Mouse (Mus musculus) gastrocnemius, postnatal 4 days (tissue): ENCODE results near the gene Hmcn1. TPM values are rescaled to one million over a fixed set of nuclear protein-coding genes. Genes with fewer than 3 reads are reported as not detected.
A peak's percentile ranks its signal among the peaks of the same experiment; 100 is the strongest.

Experiments
- DNase-seq, 2 experiments: peaks; one replicate each; pipeline ENCODE4 v3.0.0; 2021 to 2022; ENCODE audit warnings: low spot score in 2 of 2, mixed read lengths in 2 of 2
- total RNA-seq, 2 experiments: library from RNA; stranded (reverse); gene quantifications; 2 replicates each; pipeline ENCODE4 v1.2.3; 2021

Gene Hmcn1
- total RNA-seq, 2 experiments from 2014 or later, result 13.6 to 16.2 TPM

DNA sequence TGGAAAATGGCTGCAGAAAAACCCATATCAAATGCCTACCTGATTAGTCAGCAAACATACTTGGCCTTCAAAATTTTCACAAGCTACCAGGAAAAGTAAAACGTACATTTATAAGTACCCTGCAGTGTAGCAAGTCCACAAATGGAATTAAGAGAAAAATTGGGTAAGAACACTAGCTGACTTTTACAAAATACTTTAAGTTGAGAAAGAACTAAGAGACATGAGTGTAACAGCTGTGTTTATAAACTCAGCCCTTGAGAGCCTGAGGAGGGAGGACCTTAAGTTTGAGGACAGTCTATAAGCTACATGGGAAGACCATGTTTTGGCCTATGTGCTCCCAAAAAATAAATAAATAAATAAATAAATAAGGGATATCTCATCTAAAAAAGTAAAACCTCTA is 107.0 kb downstream of the Hmcn1 start:
- DNase-seq, result no peak

DNA sequence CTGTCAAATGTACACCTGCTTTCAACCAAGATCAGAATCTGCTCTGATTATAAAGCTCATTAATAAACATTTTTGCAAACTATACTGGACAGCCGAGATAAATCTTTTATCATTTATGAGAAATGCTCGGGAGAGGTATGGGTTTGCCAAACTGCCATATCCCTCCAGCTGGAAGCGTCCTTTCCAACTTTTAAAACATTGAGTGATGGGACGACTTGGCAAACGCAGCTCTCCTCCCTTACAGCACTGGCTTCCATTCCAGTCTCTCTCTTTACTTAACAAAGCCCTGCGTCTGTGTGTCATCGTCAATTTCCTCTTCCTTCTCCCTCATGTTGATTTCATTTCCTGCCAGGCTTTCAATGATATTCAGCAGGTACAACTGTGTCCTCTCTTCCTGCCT is 114.8 kb downstream of the Hmcn1 start:
- DNase-seq, result no peak

DNA sequence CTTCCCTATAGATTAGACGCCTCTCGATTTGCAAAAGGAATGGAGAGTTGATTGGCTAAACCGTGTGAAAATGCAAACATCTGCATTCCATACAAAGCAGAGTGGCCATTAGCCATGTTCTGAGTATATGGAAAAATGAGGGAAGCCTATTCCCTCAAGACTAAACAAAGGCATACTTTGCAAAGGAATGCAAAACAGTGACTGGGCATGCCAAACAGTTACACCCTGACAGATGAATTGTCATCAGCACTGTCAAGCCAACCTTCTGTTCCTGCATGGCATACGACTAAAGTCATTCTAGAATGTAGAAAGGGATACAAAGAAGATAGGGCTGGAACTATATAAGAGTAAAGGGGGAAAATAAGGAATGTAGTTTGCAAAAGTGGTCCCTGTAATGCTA is 115.3 kb downstream of the Hmcn1 start:
- DNase-seq, result no peak

DNA sequence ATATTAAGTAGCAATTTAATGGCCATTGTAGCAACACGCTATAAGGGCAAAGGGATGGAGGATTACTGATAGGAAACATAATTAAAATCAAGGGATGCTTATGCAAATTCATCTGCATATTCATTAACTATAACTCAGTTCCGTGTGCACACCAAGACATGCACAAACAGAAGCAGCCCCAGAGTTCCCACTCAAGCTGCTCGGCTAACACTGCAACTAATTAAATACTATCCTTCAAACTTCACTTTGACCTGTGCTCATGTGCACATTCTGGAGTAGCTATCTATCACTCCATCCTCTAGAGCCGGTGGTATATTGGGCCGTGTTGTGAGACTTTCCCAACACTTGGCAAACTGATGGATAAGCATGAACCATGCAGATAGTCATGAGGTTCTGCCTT is 119.2 kb downstream of the Hmcn1 start:
- DNase-seq, result no peak

DNA sequence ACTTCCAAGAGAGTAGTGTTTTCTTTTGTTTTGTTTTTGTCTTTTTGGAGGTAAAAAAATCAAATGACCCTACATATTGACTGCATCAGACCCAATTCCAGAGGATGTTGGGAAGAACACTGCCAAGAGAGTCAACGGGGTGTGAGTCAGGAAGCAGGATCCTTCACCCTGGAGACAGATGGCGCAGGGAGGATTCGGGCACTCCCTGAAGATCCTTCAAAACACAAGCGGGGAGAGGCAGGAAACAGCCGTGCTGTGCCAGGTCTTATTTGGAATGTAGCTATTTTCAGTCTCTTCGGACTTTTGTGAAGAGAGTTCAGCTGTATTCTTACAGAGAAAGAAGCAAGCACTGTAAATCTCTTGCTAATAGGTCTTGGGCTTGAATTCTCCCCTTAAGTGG is 120.0 kb downstream of the Hmcn1 start:
- peak in 1 of 2 experiments; percentile 22 for DNase-seq

DNA sequence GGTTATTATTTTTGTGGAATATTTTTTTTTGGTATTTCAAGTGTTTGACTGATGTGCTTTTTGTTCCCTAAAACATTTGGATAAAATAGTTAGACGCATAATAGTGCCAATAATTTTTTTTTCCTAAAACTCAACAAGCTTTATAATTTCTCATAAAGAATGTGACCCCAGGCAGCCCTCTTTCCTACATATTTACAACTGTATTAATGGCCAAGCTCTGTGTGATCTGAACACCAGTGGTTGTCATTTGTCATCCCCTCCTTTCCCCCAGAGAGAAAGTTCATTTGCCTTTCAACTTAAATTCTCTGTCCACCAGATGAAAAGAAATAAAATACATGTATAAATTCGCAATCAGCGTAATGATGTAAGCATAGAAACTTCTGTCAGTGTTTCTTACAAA is 121.1 kb downstream of the Hmcn1 start:
- DNase-seq, result no peak

DNA sequence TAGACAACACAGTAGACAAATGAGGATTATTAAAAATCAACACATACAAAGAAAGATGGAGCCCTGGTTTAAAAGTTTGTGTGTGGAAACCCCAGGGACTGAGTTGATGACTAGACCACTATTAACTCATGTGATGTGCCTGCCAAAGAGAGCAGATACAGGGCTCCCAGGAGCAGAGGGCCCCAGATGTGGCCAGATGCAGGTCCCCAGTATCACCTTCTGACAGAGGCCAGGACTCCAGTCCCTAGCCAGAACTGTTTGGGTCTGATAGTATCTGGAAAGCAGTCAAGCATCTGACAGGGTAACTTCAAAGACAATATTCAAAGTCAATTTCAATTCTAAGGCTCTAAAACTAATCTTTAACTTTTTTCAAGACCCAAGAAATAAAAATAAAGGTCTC is 124.0 kb downstream of the Hmcn1 start:
- DNase-seq, result no peak

DNA sequence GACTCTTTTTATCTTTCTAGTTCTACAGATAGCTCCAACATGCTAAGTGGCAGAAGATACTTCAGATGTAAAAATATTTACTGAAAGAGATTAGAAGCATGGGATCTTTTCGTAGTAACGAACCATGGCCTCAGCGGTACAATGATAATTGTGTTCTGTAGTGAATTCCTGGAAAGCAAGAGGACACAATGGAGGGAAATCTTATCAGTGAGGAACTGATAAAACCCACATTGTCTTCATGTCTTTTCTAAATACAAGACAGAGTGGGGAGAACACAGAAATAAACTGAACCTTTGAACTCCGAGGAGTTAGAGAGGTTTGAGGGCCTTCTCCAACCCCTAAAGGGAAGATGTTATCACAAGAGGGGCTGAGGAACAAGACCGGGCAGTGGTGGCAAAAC is 126.6 kb downstream of the Hmcn1 start:
- no peak for DNase-seq

DNA sequence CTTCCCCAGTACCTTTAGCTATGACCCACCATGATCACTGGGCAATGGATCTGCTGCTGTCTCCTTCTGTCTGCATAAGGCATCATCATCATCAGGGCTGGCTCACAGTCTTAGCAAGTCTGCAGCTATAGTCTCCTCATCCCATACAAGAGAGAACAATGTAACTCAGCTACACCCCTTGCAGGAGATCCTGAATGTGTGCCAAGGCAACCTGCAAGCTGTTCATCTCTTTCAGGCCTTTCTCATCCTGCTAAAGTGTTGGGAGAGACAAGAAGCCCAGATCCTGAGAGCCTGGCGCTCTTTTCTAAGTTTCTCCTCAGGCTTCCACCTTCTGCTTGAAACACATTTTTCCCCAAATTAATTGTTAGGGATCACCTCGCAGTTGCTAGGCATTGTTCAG is 135.5 kb downstream of the Hmcn1 start:
- no peak for DNase-seq

DNA sequence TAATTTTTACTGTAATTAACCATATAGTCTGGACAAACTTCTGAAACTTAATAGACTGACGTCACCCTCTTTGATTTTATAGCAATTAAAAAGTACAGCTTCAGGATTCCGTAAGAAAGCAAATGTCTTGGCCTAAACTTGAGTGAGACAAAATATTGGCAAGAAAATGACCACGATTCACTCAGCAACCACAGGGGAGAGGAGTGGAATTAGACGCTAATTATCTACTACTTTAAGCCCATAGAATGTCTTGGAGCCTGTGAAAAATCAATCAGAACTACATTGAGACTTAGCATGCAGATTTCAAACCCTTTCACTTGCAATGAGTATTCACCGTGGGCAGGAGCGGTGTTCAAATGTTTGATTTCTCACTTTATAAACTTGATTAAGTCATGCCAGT is 159.8 kb downstream of the Hmcn1 start:
- DNase-seq, result no peak

DNA sequence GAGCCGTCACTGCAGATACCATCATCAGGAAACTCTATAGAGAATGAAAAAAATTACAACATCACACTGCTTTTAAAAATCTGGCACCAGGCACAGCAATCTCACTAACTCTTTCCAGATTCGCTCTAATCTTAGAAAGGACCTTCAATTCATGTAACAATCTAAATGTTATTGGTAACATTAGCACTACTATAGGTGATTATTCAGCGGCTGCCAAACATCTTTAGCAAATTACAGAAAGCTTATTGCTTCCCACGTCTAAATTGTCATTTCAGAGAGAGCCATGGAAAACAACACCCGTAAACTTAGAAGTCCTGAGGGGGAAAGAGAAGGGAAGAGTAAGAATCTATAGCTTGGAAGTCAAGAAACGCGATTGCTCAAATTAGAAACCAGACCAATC is 163.4 kb downstream of the Hmcn1 start:
- no peak for DNase-seq

DNA sequence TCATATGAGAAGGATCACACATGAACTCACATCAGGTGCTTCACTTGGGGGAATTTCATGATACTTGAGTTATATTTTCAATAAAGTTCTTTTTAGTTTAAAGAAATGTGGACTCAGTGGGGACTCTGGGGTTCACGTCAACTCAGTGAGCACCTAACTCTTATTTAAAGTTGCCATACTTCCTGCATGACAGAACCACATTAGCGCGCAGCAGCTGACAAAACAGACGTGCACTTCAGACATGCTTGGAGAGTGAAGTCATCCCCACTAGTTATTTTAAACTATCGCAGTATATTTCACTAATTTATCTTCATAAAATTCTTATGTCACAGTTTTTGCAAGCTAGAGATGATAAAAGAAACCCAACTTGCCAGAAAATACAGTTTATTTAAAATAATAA is 166.1 kb downstream of the Hmcn1 start:
- no peak for DNase-seq

DNA sequence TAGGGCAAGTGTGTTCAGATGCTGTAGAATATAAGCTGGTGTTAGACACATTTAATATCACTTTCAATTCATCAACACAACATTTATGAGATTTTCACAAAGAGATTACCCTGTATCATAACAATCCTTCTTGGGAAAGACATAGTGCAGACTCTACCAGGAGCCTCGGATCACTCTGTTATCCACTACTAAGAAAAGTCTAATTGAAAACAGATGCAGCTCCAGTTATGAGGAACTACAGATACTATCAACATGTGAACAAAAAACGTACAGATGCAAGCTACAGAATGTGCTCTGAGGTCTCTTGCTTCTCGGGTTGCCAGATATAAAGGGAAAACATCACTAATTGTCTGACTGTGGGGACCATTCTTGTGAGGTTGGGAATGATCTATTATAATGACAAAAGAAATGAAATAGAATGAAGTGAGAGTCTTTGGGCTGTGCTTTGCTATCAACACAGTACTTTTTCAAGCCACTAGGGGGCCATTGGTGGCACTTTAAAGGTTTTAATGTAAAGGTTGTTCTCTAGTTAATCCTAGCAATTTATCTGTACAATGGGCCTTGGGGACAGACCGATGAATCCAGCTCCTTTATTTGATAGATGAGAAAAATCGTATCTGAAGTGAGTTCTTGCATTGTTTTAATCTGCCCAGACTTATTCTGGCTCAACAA is 168.8 kb downstream of the Hmcn1 start:
- DNase-seq, result no peak

DNA sequence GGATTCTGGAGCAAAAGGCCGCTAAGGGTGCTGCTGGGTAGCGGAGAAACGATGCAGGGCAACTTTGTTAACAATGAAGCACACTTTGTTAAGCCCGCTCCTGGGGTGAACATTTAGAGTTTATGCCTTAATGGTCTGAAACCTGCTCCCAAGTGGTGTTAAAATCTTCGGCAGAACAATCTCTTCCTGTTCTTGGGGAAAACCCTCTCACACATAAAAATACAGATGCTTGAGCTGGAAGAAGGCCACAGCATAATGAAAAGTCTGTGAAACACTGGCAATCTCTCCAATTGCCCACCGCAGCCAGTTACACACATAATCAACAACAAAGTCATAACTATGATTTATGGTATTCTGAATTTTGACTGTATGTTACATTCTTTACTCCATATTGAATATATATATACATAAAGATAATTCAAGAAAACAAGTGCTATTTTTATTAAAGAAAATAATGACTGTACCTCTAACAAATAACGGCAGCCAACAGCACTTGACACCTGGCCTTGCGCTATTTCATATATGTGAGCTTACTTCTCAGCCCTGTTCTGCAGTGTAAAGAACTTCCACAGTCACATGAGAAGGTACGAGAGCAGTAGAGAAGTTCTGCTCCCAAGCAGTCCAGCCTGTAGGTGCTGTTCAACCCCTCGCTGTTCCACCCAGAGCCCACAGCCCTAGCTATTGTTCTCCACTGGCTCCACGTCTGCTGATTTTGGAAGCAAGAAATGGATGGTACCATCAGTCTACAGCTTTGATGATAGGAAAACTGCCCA is 177.0 kb downstream of the Hmcn1 start:
- DNase-seq, result no peak

DNA sequence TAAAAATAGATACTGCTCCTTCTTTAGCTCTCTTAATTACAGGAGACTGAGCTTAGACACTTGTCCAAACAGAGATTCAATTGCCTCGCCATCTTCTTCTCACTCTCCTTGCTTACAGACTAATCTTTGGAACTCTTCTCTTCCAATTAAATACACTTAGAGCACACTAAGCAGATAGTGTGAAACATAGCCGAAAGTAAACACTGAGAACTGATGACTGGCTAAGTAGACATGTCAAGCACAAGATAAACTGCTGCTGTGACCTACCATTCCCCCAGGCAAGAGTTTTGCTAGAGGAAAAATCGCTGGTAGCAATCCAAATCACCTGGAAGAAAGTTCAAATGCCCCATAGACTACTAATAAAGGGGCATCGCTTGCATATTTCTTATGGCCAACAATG is 178.3 kb downstream of the Hmcn1 start:
- no peak for DNase-seq

DNA sequence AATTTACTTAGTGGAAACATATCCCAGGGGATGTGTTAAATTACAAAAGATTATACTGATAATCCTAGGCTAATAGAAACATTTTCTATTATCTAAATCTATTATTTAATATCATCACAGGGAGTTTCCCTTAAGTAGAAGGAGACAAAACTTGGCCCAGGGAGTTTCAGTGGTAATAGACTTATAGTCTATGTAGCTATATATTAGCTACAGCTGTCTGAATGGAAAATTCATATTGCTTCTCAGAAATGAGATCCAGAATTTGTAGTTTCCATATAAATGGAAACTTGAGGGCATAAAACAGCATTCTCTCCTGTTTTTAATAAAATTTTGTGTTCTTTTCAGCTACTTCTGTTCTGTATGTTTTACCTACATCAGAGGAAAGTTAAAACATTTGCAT is 179.9 kb downstream of the Hmcn1 start:
- DNase-seq, result no peak

DNA sequence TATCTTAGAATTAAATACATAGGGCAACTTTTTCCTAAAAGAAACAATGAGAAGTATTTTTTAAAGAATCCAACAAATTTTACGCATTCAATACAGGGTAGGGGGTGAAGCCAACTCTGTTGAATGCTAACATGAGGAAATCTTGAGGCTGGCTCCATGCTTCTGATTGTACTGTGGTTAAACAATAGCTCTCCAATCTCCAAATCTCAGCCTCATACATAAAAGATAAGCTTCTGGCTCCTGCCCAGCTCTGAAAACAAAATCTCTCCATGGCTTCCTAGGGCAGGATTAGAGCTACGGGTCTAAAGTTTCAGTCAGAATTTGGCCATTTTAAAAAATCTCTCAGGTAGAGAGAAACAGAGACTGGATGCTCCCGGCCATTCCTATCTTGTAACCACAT is 186.4 kb downstream of the Hmcn1 start:
- no peak for DNase-seq

DNA sequence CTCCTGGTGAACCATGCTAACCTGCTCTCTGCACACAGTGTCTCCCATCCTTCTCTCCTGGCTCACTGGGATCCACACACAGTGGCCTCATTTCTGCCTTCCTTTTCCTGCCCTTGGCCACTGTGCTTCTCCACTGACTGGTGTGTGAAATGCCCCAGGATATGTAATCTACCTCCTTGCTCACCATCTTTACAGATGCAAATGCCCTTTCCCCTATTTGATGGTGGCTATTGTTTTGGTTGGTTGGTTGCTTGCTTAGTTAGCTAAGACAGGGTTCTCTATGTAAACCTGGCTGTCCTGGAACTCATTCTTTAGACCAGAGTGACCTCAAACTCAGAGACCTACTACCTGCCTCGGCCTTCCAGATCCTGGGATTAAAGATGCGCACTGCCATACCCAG is 187.8 kb downstream of the Hmcn1 start:
- DNase-seq, result no peak

DNA sequence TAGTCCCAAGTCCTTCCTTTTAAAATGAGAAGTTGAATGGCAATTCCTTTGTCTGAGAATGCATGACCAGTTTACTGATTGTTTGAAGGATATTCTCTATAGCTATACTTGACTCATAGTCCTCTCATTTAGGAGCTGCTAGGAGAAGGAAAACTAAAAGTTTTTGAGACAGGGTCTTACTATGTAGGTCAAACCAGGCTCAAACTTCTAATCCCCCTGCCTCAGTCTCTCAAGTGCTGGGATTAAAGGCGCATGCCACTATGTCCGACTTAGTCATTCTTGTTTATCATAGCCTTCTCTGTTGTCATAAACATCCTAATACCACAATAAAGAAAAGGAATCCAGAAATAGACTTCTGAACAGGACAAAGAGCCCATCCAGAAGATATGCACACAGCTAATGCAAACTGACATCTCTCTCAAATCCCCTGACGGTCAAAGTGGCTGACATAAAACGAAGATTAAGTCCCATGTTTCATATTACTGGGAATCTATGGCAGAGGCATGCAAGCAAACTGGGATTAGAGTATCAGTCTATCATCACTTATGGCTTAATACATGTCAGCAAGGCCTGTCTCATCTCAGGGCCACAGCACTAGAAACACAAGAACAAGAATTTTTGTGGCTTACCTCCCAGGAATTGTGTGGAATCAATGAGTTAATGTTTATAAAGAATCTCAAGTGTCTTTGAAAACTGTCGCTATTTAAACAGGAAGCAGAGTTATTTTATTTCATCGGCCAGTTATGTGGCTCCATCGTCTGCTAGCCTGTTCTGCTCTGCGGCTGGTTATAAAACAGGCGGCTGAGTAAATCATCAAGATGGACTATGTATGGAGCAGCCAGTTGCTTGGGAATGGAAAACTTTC is 188.8 kb downstream of the Hmcn1 start:
- DNase-seq, result no peak

DNA sequence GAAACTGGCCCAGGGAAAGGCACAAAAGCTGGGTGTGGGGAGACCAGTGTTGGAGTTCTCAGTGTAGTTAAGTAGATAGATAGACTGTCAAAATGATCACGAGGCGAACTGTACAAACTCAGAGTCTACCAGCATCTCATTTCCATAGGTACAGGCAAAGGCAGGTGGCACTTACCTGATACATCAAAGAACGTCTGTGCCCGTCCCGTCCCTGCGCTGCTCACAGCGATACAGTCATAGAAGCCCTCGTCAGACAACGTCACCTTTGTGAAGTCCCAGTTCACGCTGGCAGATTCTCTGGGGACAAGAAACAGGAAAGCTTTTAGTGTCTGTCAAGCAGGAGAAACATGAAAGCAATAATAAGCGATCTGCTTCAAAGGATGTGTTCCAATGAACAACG is 190.6 kb downstream of the Hmcn1 start:
- no peak for DNase-seq

DNA sequence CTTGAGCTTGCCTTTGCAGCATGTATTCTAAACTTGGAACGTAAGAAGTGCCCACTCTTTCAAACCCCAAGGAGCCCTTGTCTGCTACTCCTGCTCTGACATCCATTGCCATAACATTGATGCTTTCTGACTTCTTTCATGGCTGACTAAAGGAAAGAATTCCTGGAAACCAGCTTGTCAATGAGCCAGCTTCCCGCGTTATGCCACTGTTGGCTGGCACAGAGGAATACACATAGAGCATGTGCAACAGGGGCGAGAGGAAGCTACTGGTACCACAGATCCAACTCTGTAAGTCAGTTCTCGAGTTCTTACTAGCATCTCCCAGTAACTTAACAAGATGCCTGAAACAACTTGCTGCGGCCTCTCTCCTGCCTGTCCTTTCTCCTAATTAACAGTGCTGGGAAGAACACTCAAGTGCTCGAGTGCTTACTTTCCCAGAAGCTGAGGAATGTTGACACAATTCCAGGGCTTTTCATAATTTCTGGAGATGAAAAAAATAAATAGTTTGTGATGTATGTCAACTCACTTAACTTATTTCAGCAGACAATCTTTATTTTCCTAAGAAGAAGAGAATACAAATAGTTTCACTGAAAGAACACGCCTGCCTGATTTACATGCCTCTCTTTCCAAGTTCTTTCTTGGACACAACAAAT is 192.5 kb downstream of the Hmcn1 start:
- no peak for DNase-seq

DNA sequence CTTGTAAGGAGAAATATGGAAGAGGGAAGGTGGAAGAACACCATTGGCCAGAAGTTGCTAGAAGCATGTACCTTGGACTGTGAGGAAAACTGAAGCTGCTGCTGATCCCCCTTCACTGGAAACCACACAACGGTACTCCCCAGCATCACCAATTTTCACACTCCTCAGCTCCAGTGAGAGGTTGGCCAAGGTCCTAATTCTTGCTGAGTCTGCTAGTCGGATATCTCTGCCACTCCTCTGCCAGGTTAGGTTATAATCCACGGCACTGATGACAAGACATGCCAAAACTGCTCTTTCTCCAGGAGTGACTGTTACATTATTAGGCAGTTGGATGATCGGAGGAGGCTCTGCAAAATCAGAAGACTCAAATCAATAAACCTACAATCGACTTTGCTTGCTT is 194.6 kb downstream of the Hmcn1 start:
- DNase-seq, result no peak
